Mouse (Mus musculus) lung, postnatal 0 days (tissue): ENCODE measurements around the gene Rhd.

ENCODE experiments used
- CTCF ChIP-seq: IDR thresholded peaks from 2 replicates; pipeline ENCODE4 v1.5.1; 2016; ENCODE audit warnings: antibody characterized with exemption, mild to moderate bottlenecking
- EP300 ChIP-seq: IDR thresholded peaks from 2 replicates; pipeline ENCODE4 v1.6.1; 2016; ENCODE audit warnings: antibody characterized with exemption, mild to moderate bottlenecking, control low read depth

DNA sequence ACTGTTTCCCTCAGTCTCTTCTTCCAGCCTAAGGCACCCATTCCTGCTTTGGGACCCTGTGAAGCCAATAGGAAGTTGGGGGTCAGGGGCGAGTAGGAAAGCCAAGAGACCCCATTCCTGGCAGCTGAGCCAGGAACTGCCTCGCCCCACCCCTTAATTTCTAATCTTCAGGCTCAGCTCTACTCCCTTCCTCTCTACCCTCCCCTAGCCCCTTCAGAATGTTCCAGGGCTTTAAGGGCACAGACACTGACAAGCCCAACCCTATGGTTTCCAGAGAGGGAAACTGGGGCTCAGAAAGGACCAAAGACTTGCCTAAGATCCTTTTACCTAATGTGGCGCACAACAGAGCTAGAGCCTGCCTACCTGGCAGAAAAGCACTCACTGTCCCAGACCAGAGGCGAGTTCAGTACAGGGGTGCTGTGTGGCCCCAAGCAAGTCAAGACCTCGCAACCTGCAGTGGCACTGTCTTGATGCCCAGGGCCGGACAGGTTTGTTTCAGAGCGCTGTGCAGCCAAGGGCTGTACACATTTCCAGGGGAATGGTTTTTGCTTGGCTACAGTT lies 5.6 kb downstream of the Rhd start:
- no peak for TF ChIP-seq CTCF
- TF ChIP-seq EP300 = no peak
